Mouse (Mus musculus): ENCODE measurements around the gene Trp53tg5. TPM values are rescaled to one million over a fixed set of nuclear protein-coding genes. Genes with fewer than 3 reads are reported as not detected.
A peak's percentile ranks its signal among the peaks of the same experiment; 100 is the strongest.

Gene Trp53tg5
- total and polyA plus RNA-seq, 2 experiments from 2014 or later = not detected

DNA sequence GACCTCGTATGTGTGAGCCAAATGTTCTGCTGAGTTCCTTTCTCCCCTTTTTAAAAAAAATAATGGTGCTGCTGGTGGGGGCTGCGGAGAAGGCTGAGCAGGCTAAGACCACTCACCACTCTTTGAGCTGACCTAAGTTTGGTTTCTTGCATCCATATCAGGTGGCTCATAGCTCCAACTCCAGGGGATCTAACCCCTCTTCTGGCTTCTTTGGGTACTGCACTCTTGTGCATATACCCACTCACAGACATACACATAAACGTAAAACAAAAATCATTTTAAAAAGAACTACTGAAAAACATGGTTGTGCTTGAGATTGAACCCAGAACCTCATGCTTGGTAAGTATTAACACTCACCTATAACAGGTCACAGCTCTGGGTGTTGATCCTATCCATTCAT, 31.4 kb upstream of the Trp53tg5 start:
- Histone ChIP-seq H3K4me2 (ENCODE audit: low read depth, low read length) (no peak overlapping the region), H3K27me3 (ENCODE audit: control insufficient read depth, insufficient read depth, low read length) (no peaks in the 10 kb centered on the region), H3K4me3 (ENCODE audit: low read depth, low read length) (no peak overlapping the region), H3K27ac (ENCODE audit: low read depth) (no peak overlapping the region), H3K4me1 (ENCODE audit: control insufficient read depth, insufficient read depth) (no peaks in the 10 kb centered on the region), H3K9ac (replicated peaks; ENCODE audit: low read depth, low read length) (no peak overlapping the region), H3K36me3 (replicated peaks; ENCODE audit: control insufficient read depth, insufficient read depth, low read length) (peaks cover 65% of the 10 kb centered on the region), H3K9me3 (replicated peaks; ENCODE audit: control insufficient read depth, low read length) (0 out of 2 replicates have a peak, but pooled peaks cover 7% of the 10 kb centered on the region)
- no peak for DNase-seq (ENCODE audit: low spot score)
- ATAC-seq (ENCODE audit: insufficient read depth, low read depth) = no peak
- TF ChIP-seq CTCF (IDR thresholded peaks at IDR 0.05; ENCODE audit: low read depth) = no peak
- WGBS = 94% methylated on average over 3 of the region's 3 CpGs

DNA sequence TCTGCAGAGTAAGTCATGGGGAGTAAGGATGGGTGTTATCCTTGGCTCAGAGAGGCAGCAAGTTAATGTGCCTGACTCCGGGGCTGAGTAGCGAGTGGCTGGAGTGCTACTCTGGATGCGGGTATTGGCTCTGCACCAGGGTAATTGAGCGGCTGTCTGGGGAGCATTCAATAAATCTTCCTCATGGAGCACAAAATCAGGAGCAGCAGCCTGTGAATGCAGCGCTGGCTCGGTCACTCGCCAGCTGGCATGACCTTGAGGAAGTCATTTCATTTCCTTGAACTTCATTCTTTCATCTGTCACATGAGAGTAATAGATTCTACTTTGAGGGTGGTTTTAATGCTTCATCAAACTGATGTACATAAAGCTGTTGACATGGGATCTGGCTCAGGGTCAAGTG, 27.0 kb upstream of the Trp53tg5 start:
- Histone ChIP-seq H3K9me3 (replicated peaks; ENCODE audit: control insufficient read depth, low read length) (0 out of 2 replicates have a peak, but pooled peaks cover 7% of the 10 kb centered on the region), H3K4me1 (ENCODE audit: control insufficient read depth, insufficient read depth) (peaks cover 12% of the 10 kb centered on the region), H3K4me3 (ENCODE audit: low read depth, low read length) (no peak overlapping the region), H3K9ac (replicated peaks; ENCODE audit: low read depth, low read length) (no peak overlapping the region), H3K4me2 (ENCODE audit: low read depth, low read length) (no peak overlapping the region), H3K27me3 (ENCODE audit: control insufficient read depth, insufficient read depth, low read length) (no peaks in the 10 kb centered on the region), H3K27ac (ENCODE audit: low read depth) (no peak overlapping the region), H3K36me3 (replicated peaks; ENCODE audit: control insufficient read depth, insufficient read depth, low read length) (peaks cover 52% of the 10 kb centered on the region)
- no peak for TF ChIP-seq CTCF (IDR thresholded peaks at IDR 0.05; ENCODE audit: low read depth)
- TF ChIP-seq EP300 (IDR thresholded peaks at IDR 0.05; ENCODE audit: low read depth) = no peak
- no peak for DNase-seq (ENCODE audit: low spot score)
- 87% methylated on average over 7 of the region's 7 CpGs for WGBS
- no peak for ATAC-seq (ENCODE audit: insufficient read depth, low read depth)

DNA sequence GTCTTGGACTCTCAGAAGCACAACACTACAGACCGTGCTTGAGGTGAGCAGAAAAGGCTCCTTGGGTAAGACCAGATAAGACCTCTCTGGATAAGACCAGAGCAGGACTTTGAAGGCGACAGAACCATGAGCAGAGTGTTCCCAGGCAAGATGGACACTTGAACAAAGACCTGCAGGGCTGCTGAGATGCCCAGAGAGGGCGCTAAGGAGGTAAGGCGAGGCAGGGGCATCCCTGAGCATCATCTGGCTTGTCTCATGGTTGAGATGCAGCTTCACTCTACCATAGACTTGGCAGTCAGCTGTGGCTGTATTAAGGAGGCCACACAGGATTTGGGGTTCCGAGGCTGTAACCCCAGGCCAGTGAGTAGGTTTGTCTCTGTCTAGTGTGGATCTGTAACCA, 25.8 kb upstream of the Trp53tg5 start:
- Histone ChIP-seq H3K9me3 (replicated peaks; ENCODE audit: control insufficient read depth, low read length) (0 out of 2 replicates have a peak, but pooled peaks cover 1% of the 10 kb centered on the region), H3K9ac (replicated peaks; ENCODE audit: low read depth, low read length) (no peak overlapping the region), H3K4me3 (ENCODE audit: low read depth, low read length) (no peak overlapping the region), H3K27ac (ENCODE audit: low read depth) (no peak overlapping the region), H3K4me2 (ENCODE audit: low read depth, low read length) (no peak overlapping the region), H3K27me3 (ENCODE audit: control insufficient read depth, insufficient read depth, low read length) (no peaks in the 10 kb centered on the region), H3K4me1 (ENCODE audit: control insufficient read depth, insufficient read depth) (peaks cover 12% of the 10 kb centered on the region), H3K36me3 (replicated peaks; ENCODE audit: control insufficient read depth, insufficient read depth, low read length) (peaks cover 40% of the 10 kb centered on the region)
- no peak for TF ChIP-seq EP300 (IDR thresholded peaks at IDR 0.05; ENCODE audit: low read depth)
- TF ChIP-seq CTCF (IDR thresholded peaks at IDR 0.05; ENCODE audit: low read depth) = no peak
- ATAC-seq (ENCODE audit: insufficient read depth, low read depth) (no peak), DNase-seq (ENCODE audit: low spot score) (no peak)
- 62% methylated on average over 5 of the region's 5 CpGs for WGBS

DNA sequence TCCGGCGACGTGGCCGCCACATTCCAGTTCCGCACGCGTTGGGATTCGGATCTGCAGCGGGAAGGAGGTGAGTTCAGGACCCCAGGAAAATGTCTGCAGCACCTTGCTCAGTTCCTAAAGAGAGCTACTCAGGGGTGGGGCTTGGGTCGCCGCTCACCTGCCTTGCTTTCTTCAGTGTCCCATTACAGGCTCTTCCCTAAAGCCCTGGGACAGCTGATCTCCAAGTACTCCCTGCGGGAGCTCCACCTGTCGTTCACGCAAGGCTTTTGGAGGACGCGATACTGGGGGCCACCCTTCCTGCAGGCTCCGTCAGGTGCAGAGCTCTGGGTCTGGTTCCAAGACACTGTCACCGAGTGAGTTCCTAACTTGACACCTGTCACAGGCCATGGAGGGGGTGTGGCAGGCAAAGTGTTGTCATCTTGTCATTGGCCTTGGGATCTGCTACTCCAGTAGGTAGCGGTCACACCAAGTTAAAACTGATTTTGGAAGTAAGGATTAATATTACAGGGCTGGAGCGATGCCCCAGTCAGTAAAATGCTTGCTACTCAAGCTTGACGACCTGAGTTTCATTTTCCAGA, 24.3 kb upstream of the Trp53tg5 start:
- ATAC-seq (ENCODE audit: insufficient read depth, low read depth) = peak; percentile 3; the same call in 1 of the 2 replicates

DNA sequence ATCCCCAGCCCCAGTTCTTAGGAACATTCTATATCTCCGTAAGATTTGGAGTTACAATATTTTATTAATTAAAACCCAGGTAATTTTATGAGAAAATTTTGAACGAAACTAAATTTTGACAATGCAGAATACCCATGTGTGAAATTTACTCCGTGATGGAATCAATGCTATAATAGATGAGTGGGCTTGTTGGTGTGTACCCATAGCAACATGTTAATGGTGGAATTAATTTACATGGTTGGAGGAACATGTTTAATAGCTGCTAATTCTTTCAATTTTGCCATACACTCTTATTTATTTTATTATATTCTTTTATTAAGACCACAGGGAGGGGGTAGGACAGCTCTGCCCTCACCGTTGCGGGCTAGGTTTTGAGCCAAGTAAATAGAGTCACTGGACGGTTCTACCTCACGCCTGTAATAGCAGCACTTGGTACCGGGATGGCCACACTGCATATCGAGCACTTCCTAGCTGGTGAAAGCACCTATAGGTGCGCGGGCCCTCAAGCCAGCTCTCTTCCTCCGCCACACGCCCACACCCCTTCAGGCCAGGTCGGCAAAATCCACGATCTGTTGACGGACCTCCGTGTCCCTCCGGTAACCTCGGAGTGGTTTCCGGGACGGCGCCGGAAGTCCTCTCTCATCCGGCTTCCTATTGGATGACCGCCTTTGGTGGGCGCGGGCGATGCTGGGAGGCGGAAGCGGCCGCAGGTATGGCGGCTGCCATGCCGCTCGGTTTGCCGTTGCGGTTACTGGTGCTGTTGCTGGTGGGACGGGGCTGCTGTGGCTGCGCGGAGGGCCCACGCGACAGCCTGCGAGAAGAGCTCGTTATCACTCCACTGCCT, 23.5 kb upstream of the Trp53tg5 start, which contains the start of gene Pigt:
Gene Pigt, plus strand, starts transcription at position 674 of the 844 bp plus-strand sequence.
- Histone ChIP-seq H3K4me3 (ENCODE audit: low read depth, low read length) (peak within 1 kb of the TSS; percentile 79), H3K4me1 (ENCODE audit: control insufficient read depth, insufficient read depth) (peaks cover 12% of the 10 kb centered on the region), H3K9me3 (replicated peaks; ENCODE audit: control insufficient read depth, low read length) (no peaks in the 10 kb centered on the region), H3K27ac (ENCODE audit: low read depth) (peak within 1 kb of the TSS; percentile 51), H3K36me3 (replicated peaks; ENCODE audit: control insufficient read depth, insufficient read depth, low read length) (peaks cover 21% of the 10 kb centered on the region), H3K4me2 (ENCODE audit: low read depth, low read length) (peak within 1 kb of the TSS; percentile 88), H3K9ac (replicated peaks; ENCODE audit: low read depth, low read length) (peak within 1 kb of the TSS; percentile 61), H3K27me3 (ENCODE audit: control insufficient read depth, insufficient read depth, low read length) (no peaks in the 10 kb centered on the region)
- DNase-seq (ENCODE audit: low spot score) (peak; percentile 81), ATAC-seq (ENCODE audit: insufficient read depth, low read depth) (peak; percentile 94)
- no peak for TF ChIP-seq CTCF (IDR thresholded peaks at IDR 0.05; ENCODE audit: low read depth)
- TF ChIP-seq EP300 (IDR thresholded peaks at IDR 0.05; ENCODE audit: low read depth) = peak; percentile 58; the same call in 1 of the 2 replicates
- 4% methylated on average over 43 of the region's 43 CpGs for WGBS

More for the DNA sequence above, 24.3 kb upstream of the Trp53tg5 start:
- H3K4me3 ChIP-seq (ENCODE audit: low read depth, low read length) = peak overlapping the region; percentile 79
- TF ChIP-seq EP300 (IDR thresholded peaks at IDR 0.05; ENCODE audit: low read depth) (no peak), CTCF (IDR thresholded peaks at IDR 0.05; ENCODE audit: low read depth) (no peak)
- peaks cover 12% of the 10 kb centered on the region for H3K4me1 ChIP-seq (ENCODE audit: control insufficient read depth, insufficient read depth)
- peak overlapping the region; percentile 88 for H3K4me2 ChIP-seq (ENCODE audit: low read depth, low read length)
- peak overlapping the region; percentile 51; the same call in 1 of the 2 replicates for H3K27ac ChIP-seq (ENCODE audit: low read depth)
- no peaks in the 10 kb centered on the region for H3K27me3 ChIP-seq (ENCODE audit: control insufficient read depth, insufficient read depth, low read length)
- no peak for DNase-seq (ENCODE audit: low spot score)
- 5% methylated on average over 21 of the region's 21 CpGs for WGBS
- H3K36me3 ChIP-seq (replicated peaks; ENCODE audit: control insufficient read depth, insufficient read depth, low read length) = peaks cover 27% of the 10 kb centered on the region
- H3K9me3 ChIP-seq (replicated peaks; ENCODE audit: control insufficient read depth, low read length) = no peaks in the 10 kb centered on the region
- H3K9ac ChIP-seq (replicated peaks; ENCODE audit: low read depth, low read length) = peak overlapping the region; percentile 61

All from heart, postnatal 0 days (tissue).